8 mouse cellular contexts compared by ENCODE assay signal in genomic region chrX:103981806-103982205, GRCm38 (mm10). TPM values are rescaled to one million over a fixed set of nuclear protein-coding genes. Genes with fewer than 3 reads are reported as not detected.
A peak's percentile ranks its signal among the peaks of the same experiment; 100 is the strongest.
DNase-seq lines count a peak whose midpoint lies in the region; ATAC-seq and TF ChIP-seq lines count a peak whose summit lies in the region.

No protein-coding gene starts in this region.

- H3K27ac ChIP-seq in heart, embryonic 10.5 days, result peak overlapping the region; percentile 95
- H3K27ac ChIP-seq in CH12.LX (ENCODE audit: insufficient read depth, low read depth), result no peak overlapping the region; the same call in 1 of the 2 replicates
- no peak overlapping the region for H3K27ac ChIP-seq in forebrain, embryonic 12.5 days
- H3K27ac ChIP-seq in liver, embryonic 12.5 days, result peak overlapping the region; percentile 81

- no peak for DNase-seq in heart, embryonic 10.5 days (ENCODE audit: low spot score)
- DNase-seq in heart, postnatal 10 days, result no peak
- no peak for DNase-seq in CH12.LX (ENCODE audit: extremely low read depth)
- DNase-seq in left cerebral cortex, adult 18-20 months (ENCODE audit: low spot score in 2 of 2), result no peak
- no peak for DNase-seq in adrenal gland, adult 18-20 months (ENCODE audit: low spot score in 2 of 2)
- no peak for DNase-seq in cerebellum, adult 18-20 months

- H3K9me3 ChIP-seq in heart, embryonic 10.5 days, result no peaks in the 10 kb centered on the region
- H3K9me3 ChIP-seq in CH12.LX (replicated peaks; ENCODE audit: low read length), result no peaks in the 10 kb centered on the region
- H3K9me3 ChIP-seq in forebrain, embryonic 12.5 days, result no peaks in the 10 kb centered on the region
- no peaks in the 10 kb centered on the region for H3K9me3 ChIP-seq in liver, embryonic 12.5 days (replicated peaks)

- dilution Hi-C loops in CH12.LX (cut with MboI; ENCODE audit: extremely low pct_ligation_motif_present, extremely low pct_unique_long_range_greater_than_20kb, low sequenced_read_pairs), result no loop called here

- no peak for TF ChIP-seq EP300 in CH12.LX (IDR thresholded peaks at IDR 0.05; ENCODE audit: low read length)

- TF ChIP-seq POLR2A in CH12.LX (IDR thresholded peaks at IDR 0.05; ENCODE audit: low read depth, low read length), result no peak

- TF ChIP-seq RAD21 in CH12.LX (IDR thresholded peaks at IDR 0.05; ENCODE audit: low read depth, low read length), result no peak

- H3K4me1 ChIP-seq in heart, embryonic 10.5 days, result no peaks in the 10 kb centered on the region
- H3K4me1 ChIP-seq in CH12.LX (ENCODE audit: control insufficient read depth in 1 of 2, insufficient read depth in 2 of 2), result no peaks in the 10 kb centered on the region
- no peaks in the 10 kb centered on the region for H3K4me1 ChIP-seq in forebrain, embryonic 12.5 days
- no peaks in the 10 kb centered on the region; the same call in 1 of the 2 replicates for H3K4me1 ChIP-seq in liver, embryonic 12.5 days

- intact Hi-C loops in heart, postnatal 10 days (cut with DNase I), result loop anchor here (10.0 kb wide), 1 partner anchor 287 kb away; no protein-coding TSS in a partner anchor

- H3K4me2 ChIP-seq in CH12.LX (ENCODE audit: insufficient read depth, low read depth, poor library complexity, severe bottlenecking), result 0 out of 2 replicates have a peak overlapping the region, but pooled peaks have one; percentile 78
- H3K4me2 ChIP-seq in forebrain, embryonic 12.5 days, result peak overlapping the region; percentile 46
- peak overlapping the region; percentile 65 for H3K4me2 ChIP-seq in liver, embryonic 12.5 days

- peak overlapping the region; percentile 82; the same call in 1 of the 2 replicates for H3K9ac ChIP-seq in CH12.LX (ENCODE audit: insufficient read depth, low read depth)
- H3K9ac ChIP-seq in forebrain, embryonic 12.5 days, result no peak overlapping the region
- H3K9ac ChIP-seq in liver, embryonic 12.5 days, result no peak overlapping the region

- TF ChIP-seq CTCF in CH12.LX (conservative IDR thresholded peaks at IDR 0.05 in 1 of 2, IDR thresholded peaks at IDR 0.05 in 1 of 2; ENCODE audit: low read depth in 2 of 2, low read length in 2 of 2), result no peak

- 74% methylated on average over 10 of the region's 10 CpGs for WGBS in heart, embryonic 10.5 days
- 83% methylated on average over 10 of the region's 10 CpGs for WGBS in forebrain, embryonic 12.5 days
- 57% methylated on average over 10 of the region's 10 CpGs for WGBS in liver, embryonic 12.5 days (ENCODE audit: insufficient replicate concordance)

- in situ Hi-C loops in CH12.LX (cut with MboI; ENCODE audit: low pct_ligation_motif_present, low pct_unique_long_range_greater_than_20kb, low sequenced_read_pairs), result loop anchor here (25.0 kb wide), 1 partner anchor 495 kb away; no protein-coding TSS in a partner anchor

- H3K79me2 ChIP-seq in CH12.LX (replicated peaks; ENCODE audit: control insufficient read depth, extremely low read depth, insufficient read depth, poor library complexity, severe bottlenecking), result peaks cover 21% of the 10 kb centered on the region

- ATAC-seq in forebrain, embryonic 12.5 days (ENCODE audit: low FRiP score), result no peak
- ATAC-seq in liver, embryonic 12.5 days, result no peak

- peaks cover 9% of the 10 kb centered on the region; the same call in 1 of the 2 replicates for H3K36me3 ChIP-seq in heart, embryonic 10.5 days
- peaks cover 2 to 6% of the 10 kb centered on the region in 2 experiments for H3K36me3 ChIP-seq in CH12.LX (replicated peaks in 1 of 2; ENCODE audit: control insufficient read depth in 1 of 2, insufficient read depth in 1 of 2, low read length in 1 of 2)
- no peaks in the 10 kb centered on the region for H3K36me3 ChIP-seq in forebrain, embryonic 12.5 days (replicated peaks)
- H3K36me3 ChIP-seq in liver, embryonic 12.5 days, result peaks cover 14% of the 10 kb centered on the region; the same call in 1 of the 2 replicates

- H3K27me3 ChIP-seq in heart, embryonic 10.5 days (ENCODE audit: insufficient read depth, poor library complexity, severe bottlenecking), result peaks cover 9% of the 10 kb centered on the region; the same call in 1 of the 2 replicates
- no peaks in the 10 kb centered on the region for H3K27me3 ChIP-seq in CH12.LX (replicated peaks)
- H3K27me3 ChIP-seq in forebrain, embryonic 12.5 days, result peaks cover 31% of the 10 kb centered on the region
- H3K27me3 ChIP-seq in liver, embryonic 12.5 days (replicated peaks), result peaks cover 16% of the 10 kb centered on the region

- peak overlapping the region; percentile 75; the same call in 1 of the 2 replicates for H3K4me3 ChIP-seq in heart, embryonic 10.5 days
- peak overlapping the region in 2 of 3 experiments; percentile 12 to 72 for H3K4me3 ChIP-seq in CH12.LX (replicated peaks in 1 of 3; ENCODE audit: low read depth in 2 of 3, low read length in 2 of 3, poor library complexity in 1 of 3)
- peak overlapping the region; percentile 29; the same call in 1 of the 2 replicates for H3K4me3 ChIP-seq in forebrain, embryonic 12.5 days (replicated peaks)
- peak overlapping the region; percentile 80 for H3K4me3 ChIP-seq in liver, embryonic 12.5 days

TF ChIP-seq in CH12.LX, 34 proteins besides CTCF, POLR2A, EP300 and RAD21:
- TF ChIP-seq MEF2A (IDR thresholded peaks at IDR 0.05; ENCODE audit: borderline replicate concordance, low read depth, low read length), result no peak
- TF ChIP-seq SIN3A (IDR thresholded peaks at IDR 0.05; ENCODE audit: low read length), result no peak
- TF ChIP-seq ZNF384 (IDR thresholded peaks at IDR 0.05; ENCODE audit: low read depth, low read length), result no peak
- no peak for TF ChIP-seq TBP (conservative IDR thresholded peaks at IDR 0.05; ENCODE audit: low read depth, low read length)
- TF ChIP-seq BHLHE40 (IDR thresholded peaks at IDR 0.05; ENCODE audit: low read depth, low read length), result no peak
- TF ChIP-seq ETS1 (conservative IDR thresholded peaks at IDR 0.05; ENCODE audit: low read depth, low read length), result no peak
- TF ChIP-seq SMC3 (IDR thresholded peaks at IDR 0.05; ENCODE audit: low read depth, low read length), result no peak
- TF ChIP-seq JUN (IDR thresholded peaks at IDR 0.05; ENCODE audit: insufficient read depth, low read depth, low read length), result no peak
- no peak for TF ChIP-seq CHD1 (IDR thresholded peaks at IDR 0.05; ENCODE audit: low read depth, low read length)
- no peak for TF ChIP-seq HCFC1 (IDR thresholded peaks at IDR 0.05; ENCODE audit: low read depth, low read length)
- no peak for TF ChIP-seq NELFE (IDR thresholded peaks at IDR 0.05; ENCODE audit: low read depth, low read length)
- no peak for TF ChIP-seq MAX (IDR thresholded peaks at IDR 0.05; ENCODE audit: low read length)
- no peak for TF ChIP-seq ZMIZ1 (IDR thresholded peaks at IDR 0.05; ENCODE audit: low read depth, low read length)
- no peak for TF ChIP-seq CHD2 (IDR thresholded peaks at IDR 0.05; ENCODE audit: low read length)
- TF ChIP-seq RCOR1 (conservative IDR thresholded peaks at IDR 0.05; ENCODE audit: low read depth, low read length), result no peak
TF ChIP-seq in CH12.LX: peak in this region for 0.

RNA-seq across cellular contexts. Expression of gene Rlim, which starts 0.7 kb away (rescaled TPM):
- 33.4 and 34.6 TPM in 2 replicates for polyA plus RNA-seq in heart, embryonic 10.5 days (2016; fragmentation: Nextera tagmentation; extraction: Ambion mirVana)
- 10 to 100 TPM; 38.6 TPM for total RNA-seq in heart, postnatal 10 days (2021)
- total RNA-seq in CH12.LX (2012; rRNA removed), result 30.3 and 35.0 TPM in 2 replicates
- 59.8 and 66.6 TPM in 2 replicates for total RNA-seq in CH12.LX (2014; rRNA removed)
- 24.2 and 28.6 TPM in 2 replicates for polyA plus RNA-seq in CH12.LX (2012; ENCODE audit: insufficient read length, low read depth)
- 45.7 and 49.3 TPM in 2 replicates for polyA plus RNA-seq in forebrain, embryonic 12.5 days (2016; fragmentation: Nextera tagmentation; extraction: Ambion mirVana)
- polyA plus RNA-seq in liver, embryonic 12.5 days (2016; fragmentation: Nextera tagmentation; extraction: Ambion mirVana), result 21.4 and 21.9 TPM in 2 replicates
- total RNA-seq in left cerebral cortex, adult 18-20 months (2021), result 10 to 100 TPM; 46.1 to 55.1 TPM
- 10 to 100 TPM; 51.9 to 61.2 TPM for total RNA-seq in adrenal gland, adult 18-20 months (2021)

Comparison
In these comparisons a context has a peak if more than half of its experiments do, and no peak if none do; other contexts are left out.
1. H3K27ac ChIP-seq: peak in heart, embryonic 10.5 days (single experiment) and liver, embryonic 12.5 days (single experiment); none in CH12.LX (single experiment) and forebrain, embryonic 12.5 days (single experiment).
2. H3K4me3 ChIP-seq: peak in every context shown above with its lines; median percentile 80 in liver, embryonic 12.5 days; 75 in heart, embryonic 10.5 days; 42 in CH12.LX; 29 in forebrain, embryonic 12.5 days.
3. Peak in every context shown above with its lines, with median percentiles within 50 percentile points of each other: H3K4me2 ChIP-seq.